Mouse (Mus musculus): ENCODE measurements around the gene Gna13.

Gene Gna13

GRCm38 (mm10) chr11:109422263-109422662 lies 59.6 kb downstream of the Gna13 start:
- DNase-seq (ENCODE audit: low spot score in 2 of 2): no peak

GRCm38 (mm10) chr11:109423294-109423693 lies 60.7 kb downstream of the Gna13 start:
- DNase-seq (ENCODE audit: low spot score in 2 of 2): no peak

GRCm38 (mm10) chr11:109425392-109426271 lies 63.0 kb downstream of the Gna13 start, which contains the start of gene Amz2:
TSS of gene Amz2 (plus strand) at chr11:109425946.
- peak; percentile 99 to 100 for DNase-seq (ENCODE audit: low spot score in 2 of 2)

- no peak for DNase-seq (ENCODE audit: low spot score in 2 of 2)
Observed at GRCm38 (mm10) chr11:109426272-109426586, 63.6 kb downstream of the Gna13 start.

- DNase-seq (ENCODE audit: low spot score in 2 of 2): no peak
Observed at GRCm38 (mm10) chr11:109427353-109427752, 64.7 kb downstream of the Gna13 start.

- no peak for DNase-seq (ENCODE audit: low spot score in 2 of 2)
Observed at GRCm38 (mm10) chr11:109434233-109434798, 71.7 kb downstream of the Gna13 start.

- DNase-seq (ENCODE audit: low spot score in 2 of 2): no peak
Observed at GRCm38 (mm10) chr11:109436889-109437288, 74.3 kb downstream of the Gna13 start.

GRCm38 (mm10) chr11:109439209-109439608 lies 76.6 kb downstream of the Gna13 start:
- DNase-seq (ENCODE audit: low spot score in 2 of 2): no peak

GRCm38 (mm10) chr11:109439829-109440340 lies 77.3 kb downstream of the Gna13 start:
- peak; percentile 58 to 80 for DNase-seq (ENCODE audit: low spot score in 2 of 2)

GRCm38 (mm10) chr11:109440641-109441040 lies 78.0 kb downstream of the Gna13 start:
- DNase-seq (ENCODE audit: low spot score in 2 of 2): no peak

GRCm38 (mm10) chr11:109441119-109441518 lies 78.5 kb downstream of the Gna13 start:
- DNase-seq (ENCODE audit: low spot score in 2 of 2): peak in 1 of 2 experiments; percentile 72

- DNase-seq (ENCODE audit: low spot score in 2 of 2): no peak
Observed at GRCm38 (mm10) chr11:109442166-109442730, 79.6 kb downstream of the Gna13 start.

- no peak for DNase-seq (ENCODE audit: low spot score in 2 of 2)
Observed at GRCm38 (mm10) chr11:109443468-109444263, 81.0 kb downstream of the Gna13 start.

- peak in 1 of 2 experiments; percentile 65 for DNase-seq (ENCODE audit: low spot score in 2 of 2)
Observed at GRCm38 (mm10) chr11:109444600-109444999, 82.0 kb downstream of the Gna13 start.

GRCm38 (mm10) chr11:109445438-109446035 lies 82.9 kb downstream of the Gna13 start:
- no peak for DNase-seq (ENCODE audit: low spot score in 2 of 2)
